Mouse (Mus musculus) ES-E14 (cell line): ENCODE results near the gene Tmem50a. TPM values are rescaled to one million over a fixed set of nuclear protein-coding genes. Genes with fewer than 3 reads are reported as not detected.

ENCODE experiments used
- DNase-seq: peaks from one replicate; pipeline ENCODE4 v3.0.0-alpha.2; 2013; ENCODE audit warnings: low read depth, low spot score
- H3K27ac ChIP-seq: 2 replicates; pipeline ENCODE4 v1.5.1; 2012; ENCODE audit warnings: low read depth, mild to moderate bottlenecking, low read length, moderate library complexity, mixed read lengths; ENCODE audit not compliant: poor library complexity, insufficient read depth, severe bottlenecking
- H3K36me3 ChIP-seq: 2 replicates; pipeline ENCODE4 v1.6.1; 2012; ENCODE audit warnings: mild to moderate bottlenecking, low read length, moderate library complexity, mixed read lengths; ENCODE audit not compliant: control insufficient read depth, poor library complexity, insufficient read depth, severe bottlenecking
- H3K4me1 ChIP-seq, 2 experiments: fragments of 150-350 bp in 1 of 2; sonication (generic) in 1 of 2; 2 replicates each; pipeline ENCODE4 v1.6.1; 2012; ENCODE audit warnings: low read length in 2 of 2, mild to moderate bottlenecking in 1 of 2, mixed read lengths in 1 of 2; ENCODE audit not compliant: control insufficient read depth in 2 of 2, insufficient read depth in 2 of 2, poor library complexity in 1 of 2
- H3K4me3 ChIP-seq, 2 experiments: fragments of 150-350 bp in 1 of 2; sonication (generic) in 1 of 2; 2 replicates each; pipeline ENCODE4 v1.5.1; 2012; ENCODE audit warnings: low read length in 2 of 2, low read depth in 1 of 2, mild to moderate bottlenecking in 1 of 2, mixed read lengths in 1 of 2; ENCODE audit not compliant: insufficient read depth in 1 of 2, poor library complexity in 1 of 2, severe bottlenecking in 1 of 2
- H3K9ac ChIP-seq: 2 replicates; pipeline ENCODE4 v1.6.1; 2012; ENCODE audit warnings: low read depth, mild to moderate bottlenecking, low read length, mixed read lengths; ENCODE audit not compliant: poor library complexity, insufficient read depth, severe bottlenecking
- H3K9me3 ChIP-seq: fragments of 150-350 bp; sonication (generic); 2 replicates; pipeline ENCODE4 v1.6.1; 2012; ENCODE audit warnings: low read depth, mild to moderate bottlenecking, low read length; ENCODE audit not compliant: control insufficient read depth, insufficient read depth
- CHD2 ChIP-seq: IDR thresholded peaks from 2 replicates; pipeline ENCODE4 v1.6.1; 2014; ENCODE audit warnings: mild to moderate bottlenecking, low read depth, low read length, inconsistent platforms
- HCFC1 ChIP-seq: IDR thresholded peaks from 2 replicates; pipeline ENCODE4 v1.6.1; 2012; ENCODE audit warnings: low read length, inconsistent platforms, borderline replicate concordance; ENCODE audit not compliant: insufficient read depth
- MAFK ChIP-seq: IDR thresholded peaks from 2 replicates; pipeline ENCODE4 v1.6.1; 2014; ENCODE audit warnings: mild to moderate bottlenecking, low read depth, low read length, inconsistent platforms; ENCODE audit not compliant: insufficient read depth
- ZC3H11A ChIP-seq: IDR thresholded peaks from 2 replicates; pipeline ENCODE4 v1.6.1; 2012; ENCODE audit warnings: low read depth, mild to moderate bottlenecking, inconsistent platforms, low read length, borderline replicate concordance
- ZNF384 ChIP-seq: IDR thresholded peaks from 2 replicates; pipeline ENCODE4 v1.6.1; 2012; ENCODE audit warnings: low read depth, low read length, inconsistent platforms
- in situ Hi-C, 2 experiments: fragments of 600-800 bp; cut with MboI; formaldehyde crosslinking; loops; one replicate each; pipeline ENCODE4 v1.15.1; 2025; ENCODE audit warnings: low sequenced_read_pairs in 2 of 2, inconsistent platforms in 1 of 2; ENCODE audit not compliant: unreplicated experiment in 2 of 2
- total RNA-seq: library from RNA; depleted of rRNA; stranded (reverse); fragments of 300-350 nt; gene quantifications from 2 replicates; pipeline ENCODE4 v1.2.3, GENCODE M21; 2012

Tmem50a gene
- total RNA-seq, 1 experiment: 118 TPM

GRCm38 (mm10) chr4:134883808-134884207 is 31.0 kb downstream of the Tmem50a start:
- Histone ChIP-seq H3K4me1 (peaks cover 0 to 3% of the 10 kb centered on the region in 2 experiments; a peak in 1 of 4 replicates), H3K36me3 (no peaks in the 10 kb centered on the region), H3K27ac (no peak overlapping the region), H3K9me3 (no peaks in the 10 kb centered on the region), H3K4me3 (no peak overlapping the region), H3K9ac (no peak overlapping the region)
- no peak for TF ChIP-seq ZNF384
- TF ChIP-seq CHD2: no peak
- no peak for TF ChIP-seq ZC3H11A
- TF ChIP-seq MAFK: no peak
- TF ChIP-seq HCFC1: no peak
- no peak for DNase-seq
- in situ Hi-C loops: no loop called here

GRCm38 (mm10) chr4:134883266-134883665 is 31.6 kb downstream of the Tmem50a start:
- H3K36me3 ChIP-seq: no peaks in the 10 kb centered on the region
- H3K4me1 ChIP-seq: peaks cover 0 to 6% of the 10 kb centered on the region in 2 experiments; a peak in 1 of 4 replicates
- in situ Hi-C loops: no loop called here
- TF ChIP-seq CHD2 (0 out of 2 replicates have a peak, but pooled peaks have one; percentile 24), HCFC1 (no peak)
- H3K4me3 ChIP-seq: no peak overlapping the region
- no peak overlapping the region for H3K9ac ChIP-seq
- H3K9me3 ChIP-seq: no peaks in the 10 kb centered on the region
- DNase-seq: peak; percentile 73
- H3K27ac ChIP-seq: no peak overlapping the region

- peak; percentile 59 for DNase-seq
Measured at GRCm38 (mm10) chr4:134880041-134880440, 34.8 kb downstream of the Tmem50a start.

GRCm38 (mm10) chr4:134879410-134879981 is 35.3 kb downstream of the Tmem50a start:
- Histone ChIP-seq H3K4me1 (peaks cover 3 to 13% of the 10 kb centered on the region in 2 experiments; a peak in 3 of 4 replicates), H3K4me3 (peak overlapping the region; percentile 46 to 53), H3K36me3 (no peaks in the 10 kb centered on the region), H3K9me3 (no peaks in the 10 kb centered on the region), H3K9ac (no peak overlapping the region), H3K27ac (no peak overlapping the region)
- in situ Hi-C loops: no loop called here
- DNase-seq: peak; percentile 62
- TF ChIP-seq ZC3H11A: no peak
- TF ChIP-seq ZNF384: no peak
- no peak for TF ChIP-seq HCFC1
- TF ChIP-seq MAFK: no peak
- no peak for TF ChIP-seq CHD2

More at GRCm38 (mm10) chr4:134880041-134880440, 34.8 kb downstream of the Tmem50a start:
- Histone ChIP-seq H3K36me3 (no peaks in the 10 kb centered on the region), H3K9ac (no peak overlapping the region), H3K9me3 (no peaks in the 10 kb centered on the region), H3K4me1 (peaks cover 3 to 10% of the 10 kb centered on the region in 2 experiments; a peak in 3 of 4 replicates), H3K27ac (no peak overlapping the region), H3K4me3 (peak overlapping the region; percentile 46 to 53; a peak in 3 of 4 replicates)
- in situ Hi-C loops: no loop called here
- no peak for TF ChIP-seq ZC3H11A
- TF ChIP-seq CHD2: no peak
- no peak for TF ChIP-seq MAFK
- no peak for TF ChIP-seq HCFC1
- no peak for TF ChIP-seq ZNF384

- DNase-seq: no peak
- TF ChIP-seq HCFC1 (no peak), ZC3H11A (no peak), CHD2 (no peak), ZNF384 (no peak)
- Histone ChIP-seq H3K36me3 (no peaks in the 10 kb centered on the region), H3K9ac (peak overlapping the region; percentile 51; the same call in 1 of the 2 replicates), H3K4me3 (peak overlapping the region; percentile 19 to 44), H3K27ac (no peak overlapping the region; the same call in 1 of the 2 replicates), H3K9me3 (no peaks in the 10 kb centered on the region), H3K4me1 (peaks cover 3 to 22% of the 10 kb centered on the region in 2 experiments; a peak in 3 of 4 replicates)
- in situ Hi-C loops: no loop called here
Measured at GRCm38 (mm10) chr4:134876171-134876570, 38.7 kb downstream of the Tmem50a start.
